Mouse (Mus musculus) inflammation-experienced regulatory T-cells, adult 6 months (primary cell): ENCODE measurements around the gene Serinc1. TPM values are rescaled to one million over a fixed set of nuclear protein-coding genes. Genes with fewer than 3 reads are reported as not detected.

Experiments used
- ATAC-seq: one replicate; pipeline ENCODE4 v1.8.0; 2017
- polyA plus RNA-seq, 3 experiments: library from polyadenylated mRNA; unstranded; fragments of 100-300 nt; shearing (Covaris generic); gene quantifications; one replicate each; pipeline ENCODE4 v1.2.1; 2017

Serinc1 gene
- polyA plus RNA-seq, 3 experiments from 2014 or later, result 100 to 133 (median 115) TPM

- no peak for ATAC-seq
These were observed 47.6 kb downstream of the Serinc1 start for GRCm38 (mm10) chr10:57484741-57485140.

- ATAC-seq, result no peak
These were observed 50.6 kb downstream of the Serinc1 start for GRCm38 (mm10) chr10:57481717-57482116.

GRCm38 (mm10) chr10:57477121-57477843, 55.0 kb downstream of the Serinc1 start:
- no peak for ATAC-seq

Other genes with a start within 250 kb of the Serinc1 start
- 10 to 100 TPM; 14.1 to 15.5 (median 14.3) TPM for gene Hsf2, start 46.1 kb downstream of the Serinc1 start, polyA plus RNA-seq
- 1 to 10 TPM in 1 of 3 experiments, under 1 TPM in 1, not detected in 1; 0.36 to 1.7 TPM for gene Pkib, start 99.5 kb upstream of the Serinc1 start, polyA plus RNA-seq